Mouse (Mus musculus): ENCODE measurements around the gene Sap18b.
"Not testable (repeated sequence)": the region's sequence is repeated elsewhere in the genome, so short reads cannot be mapped to it uniquely, and the experiment has no call there.

The Sap18b gene

GRCm38 (mm10) chr8:95822096-95822495 lies 3.0 kb upstream of the Sap18b start:
- no peak for DNase-seq (ENCODE audit: low read depth, low spot score)

- DNase-seq (ENCODE audit: low read depth, low spot score) = no peak
Measured at GRCm38 (mm10) chr8:95822699-95823098, 2.4 kb upstream of the Sap18b start.

DNA sequence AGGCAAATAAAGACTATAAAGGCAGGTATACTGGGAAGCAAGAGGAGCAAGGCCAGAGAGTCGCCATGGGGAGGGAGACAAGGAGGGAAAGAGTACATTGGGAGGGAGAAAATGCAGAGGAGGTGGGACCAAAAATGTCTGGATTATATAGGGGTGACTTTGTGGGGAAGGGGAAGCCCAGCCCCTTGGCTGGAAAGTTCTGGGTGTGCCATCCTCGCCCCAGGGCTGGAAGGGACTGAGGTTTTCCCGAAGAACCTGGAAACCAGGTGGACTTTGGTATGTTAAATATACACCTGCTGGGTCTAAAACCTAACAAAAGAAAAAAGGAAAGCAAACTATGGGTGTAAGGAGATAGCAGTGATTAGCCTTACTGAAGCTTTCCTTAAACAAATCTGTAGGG lies 5.0 kb downstream of the Sap18b start:
- DNase-seq (ENCODE audit: low read depth, low spot score) = no peak

GRCm38 (mm10) chr8:95832603-95833434 lies 7.7 kb downstream of the Sap18b start:
- DNase-seq (ENCODE audit: low read depth, low spot score) = peak; percentile 90

- peak; percentile 76 for DNase-seq (ENCODE audit: low read depth, low spot score)
Measured at GRCm38 (mm10) chr8:95833435-95833984, 8.4 kb downstream of the Sap18b start.

- DNase-seq (ENCODE audit: low read depth, low spot score) = no peak
Measured at GRCm38 (mm10) chr8:95835891-95836290, 10.7 kb downstream of the Sap18b start.

DNA sequence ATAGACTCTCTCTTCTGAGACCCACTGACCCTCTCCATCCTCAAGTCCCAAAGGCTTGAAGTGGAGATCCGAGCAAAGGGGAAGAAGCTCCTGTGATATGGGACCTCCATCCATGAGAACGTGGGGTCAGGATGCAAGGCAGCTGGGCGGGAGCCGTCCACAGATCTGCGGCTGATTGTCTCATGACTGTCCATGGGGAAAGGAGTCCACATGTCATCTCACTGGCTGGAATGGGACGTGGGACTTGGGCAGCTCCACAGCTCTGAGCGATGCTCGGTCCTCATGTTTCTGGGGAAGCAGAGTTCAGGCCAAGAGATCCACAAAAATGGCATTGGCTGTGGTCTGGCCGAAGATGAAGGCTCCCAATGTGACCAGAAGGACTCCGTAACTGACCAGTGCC lies 12.1 kb downstream of the Sap18b start:
- no peak for DNase-seq (ENCODE audit: low read depth, low spot score)

DNA sequence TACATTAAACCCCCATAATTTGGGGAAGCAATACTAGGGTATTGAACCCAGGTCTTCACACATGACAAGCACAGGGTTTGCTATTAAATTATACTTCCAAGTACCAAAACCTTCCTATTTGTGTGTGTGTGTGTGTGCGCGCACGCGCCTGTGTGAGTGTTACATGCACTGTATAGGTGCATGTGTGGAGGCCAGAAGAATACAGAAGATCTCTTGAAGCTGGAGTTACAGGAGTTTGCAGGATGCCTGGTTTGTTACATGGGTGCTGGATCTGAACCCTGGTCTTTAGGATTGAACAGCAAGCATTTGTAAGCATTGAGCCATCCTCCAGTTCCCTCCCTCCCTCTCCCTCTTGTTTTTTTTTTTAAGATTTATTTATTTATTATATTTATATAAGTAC lies 14.1 kb downstream of the Sap18b start:
- no peak for DNase-seq (ENCODE audit: low read depth, low spot score)

DNA sequence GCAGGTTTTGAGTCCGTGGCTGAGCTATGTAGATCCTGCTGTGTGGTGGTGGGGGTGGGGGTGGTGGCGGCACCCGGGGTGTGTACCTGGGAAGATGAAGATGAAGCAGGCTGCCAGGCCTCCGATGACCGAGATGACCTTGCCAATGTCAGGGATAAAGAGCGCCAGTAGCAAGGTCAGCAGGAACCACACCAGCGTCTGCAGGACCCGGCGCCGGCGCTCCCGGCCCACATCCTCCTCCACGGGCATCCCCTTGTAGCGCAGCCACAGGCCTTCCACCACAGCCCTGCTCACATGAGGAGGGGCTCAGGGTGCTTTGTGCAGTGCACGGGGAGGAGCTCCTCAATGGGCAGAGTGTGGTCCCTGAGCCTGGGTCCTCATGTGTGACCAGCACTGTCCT lies 16.3 kb downstream of the Sap18b start:
- no peak for DNase-seq (ENCODE audit: low read depth, low spot score)

GRCm38 (mm10) chr8:95843968-95844367 lies 18.8 kb downstream of the Sap18b start:
- DNase-seq (ENCODE audit: low read depth, low spot score) = no peak

DNA sequence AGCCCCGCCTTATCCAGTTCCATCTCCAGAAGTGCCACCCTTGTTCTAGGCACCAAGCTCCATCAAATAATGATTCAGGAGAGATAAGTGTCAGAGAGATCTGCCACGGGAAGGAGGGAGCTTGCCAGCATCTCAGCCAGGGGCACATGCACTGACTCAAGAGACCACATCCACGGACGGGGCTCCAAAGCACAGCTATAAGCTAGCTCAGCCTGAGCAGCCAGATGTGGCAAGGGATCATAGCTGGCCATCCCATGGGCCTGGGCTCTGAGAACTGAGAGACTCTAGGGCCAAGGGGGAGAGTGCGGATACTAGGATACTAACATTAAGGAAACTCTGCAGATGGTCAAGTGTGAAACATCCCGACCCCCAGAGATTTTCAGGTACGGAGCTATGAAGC lies 19.9 kb downstream of the Sap18b start:
- no peak for DNase-seq (ENCODE audit: low read depth, low spot score)

GRCm38 (mm10) chr8:95848061-95848551 lies 23.0 kb downstream of the Sap18b start:
- DNase-seq (ENCODE audit: low read depth, low spot score) = no peak

GRCm38 (mm10) chr8:95848734-95849464 lies 23.8 kb downstream of the Sap18b start:
- DNase-seq (ENCODE audit: low read depth, low spot score) = no peak

GRCm38 (mm10) chr8:95850326-95850725 lies 25.2 kb downstream of the Sap18b start:
- DNase-seq (ENCODE audit: low read depth, low spot score) = no peak

DNA sequence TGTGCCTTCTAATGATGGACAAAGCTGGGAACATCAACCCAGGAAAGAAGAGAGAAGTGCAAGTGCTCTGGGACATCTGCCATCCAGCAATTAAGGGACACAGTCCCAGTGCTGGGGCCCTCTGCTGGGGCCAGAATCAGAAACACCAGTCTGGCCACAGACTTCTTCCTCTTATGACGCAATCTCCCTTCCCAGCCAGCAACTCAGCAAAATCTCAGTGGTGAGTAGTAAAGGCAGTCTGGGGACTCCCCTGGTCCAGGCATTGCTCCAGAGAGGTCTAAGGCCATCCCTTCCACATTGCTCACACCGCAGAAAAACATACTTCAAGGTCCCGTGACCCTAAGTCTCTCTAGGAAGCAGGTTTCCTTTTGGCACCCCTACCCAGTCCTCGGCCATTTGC lies 27.1 kb downstream of the Sap18b start:
- DNase-seq (ENCODE audit: low read depth, low spot score) = no peak

DNA sequence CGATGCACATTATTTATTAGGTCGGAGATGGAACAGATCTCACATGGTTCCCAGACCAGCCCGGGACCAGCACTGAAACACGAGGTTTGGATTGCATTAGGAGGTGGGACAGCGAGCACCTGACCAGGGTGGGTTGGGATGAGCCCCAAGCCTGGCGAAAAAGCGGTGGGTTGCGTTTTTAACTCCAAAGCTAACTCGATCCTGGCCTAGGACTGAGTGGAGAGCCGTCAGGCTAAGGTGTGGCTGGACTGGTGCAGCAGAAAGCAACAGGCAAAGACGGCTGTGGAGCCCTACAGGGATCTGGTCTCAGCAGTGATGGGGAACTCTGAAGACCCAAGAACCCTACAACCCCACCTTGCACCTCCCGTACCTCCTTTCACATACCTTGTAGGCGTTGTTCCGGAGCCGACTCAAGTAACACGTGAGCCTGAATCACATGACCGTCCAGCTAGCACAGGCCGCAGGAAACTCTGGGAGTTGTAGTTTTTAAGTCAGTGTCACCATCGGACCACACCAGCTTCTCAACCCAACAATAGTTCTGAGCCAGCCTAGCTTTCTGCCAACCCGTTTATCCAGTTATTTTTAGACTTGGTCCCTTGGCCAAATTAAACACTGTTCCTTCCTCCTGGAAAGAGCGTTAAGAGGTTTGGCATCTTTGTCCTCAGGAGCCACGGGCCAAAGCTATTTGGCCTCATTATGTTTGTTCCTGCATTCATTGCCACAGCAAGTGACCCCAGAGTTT lies 28.1 kb downstream of the Sap18b start, which contains the start of gene Slc38a7:
Gene Slc38a7 (minus strand): TSS at position 438 of the 742 bp plus-strand sequence.
- peak; percentile 84 for DNase-seq (ENCODE audit: low read depth, low spot score)

GRCm38 (mm10) chr8:95854174-95854573 lies 29.0 kb downstream of the Sap18b start:
- no peak for DNase-seq (ENCODE audit: low read depth, low spot score)

DNA sequence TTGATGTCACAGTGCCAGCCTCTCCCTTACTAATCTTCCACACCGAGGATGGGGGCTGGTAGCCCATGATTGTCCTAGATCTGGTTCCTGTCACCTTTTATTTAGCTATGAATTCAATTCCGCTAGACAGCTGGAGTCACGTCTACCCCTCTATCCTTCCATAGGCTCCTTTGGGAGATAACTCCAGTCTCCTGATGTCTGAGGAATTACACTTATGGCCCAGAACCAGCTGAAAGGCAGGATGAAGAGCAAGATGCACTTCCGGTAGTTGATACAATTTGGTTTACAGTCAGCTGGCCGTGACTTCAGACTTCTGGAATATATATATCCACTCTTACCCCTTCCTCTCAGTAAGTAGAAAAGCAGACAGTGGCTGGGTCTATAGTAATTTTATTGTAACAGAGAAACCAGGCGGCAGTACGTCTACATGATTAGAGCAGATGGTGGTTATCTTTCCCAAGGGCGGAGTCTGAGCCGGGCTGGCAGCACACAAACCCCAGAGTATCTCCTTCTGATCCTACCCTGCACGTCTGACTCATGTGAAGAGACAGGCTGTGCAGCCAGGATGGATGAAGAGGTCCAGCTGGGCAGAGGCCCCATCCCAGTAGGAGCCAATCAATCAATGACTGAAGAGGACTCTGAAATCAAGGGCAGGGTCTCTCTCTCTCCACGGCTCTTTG lies 38.8 kb downstream of the Sap18b start:
- DNase-seq (ENCODE audit: low read depth, low spot score) = not testable (repeated sequence)

DNA sequence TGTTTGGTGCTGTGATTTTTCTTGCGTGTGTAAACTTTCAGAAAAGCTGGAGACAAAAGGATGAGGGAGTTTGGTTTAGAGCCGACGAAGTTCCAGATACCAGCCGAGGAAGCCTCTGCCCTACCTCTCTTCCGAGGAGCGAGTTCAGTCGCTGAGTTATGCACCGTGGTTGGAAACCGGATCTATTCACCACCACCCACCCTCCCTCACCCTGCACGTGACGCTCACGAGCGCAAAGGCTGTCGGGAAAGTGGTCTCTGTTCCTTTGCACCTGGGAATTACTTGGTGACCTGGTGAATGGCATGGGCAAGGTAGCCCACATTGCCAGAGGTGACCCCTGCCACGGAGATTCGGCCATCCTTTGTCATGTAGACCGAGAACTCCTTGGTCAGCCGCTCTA lies 39.7 kb downstream of the Sap18b start:
- not testable (repeated sequence) for DNase-seq (ENCODE audit: low read depth, low spot score)

DNA sequence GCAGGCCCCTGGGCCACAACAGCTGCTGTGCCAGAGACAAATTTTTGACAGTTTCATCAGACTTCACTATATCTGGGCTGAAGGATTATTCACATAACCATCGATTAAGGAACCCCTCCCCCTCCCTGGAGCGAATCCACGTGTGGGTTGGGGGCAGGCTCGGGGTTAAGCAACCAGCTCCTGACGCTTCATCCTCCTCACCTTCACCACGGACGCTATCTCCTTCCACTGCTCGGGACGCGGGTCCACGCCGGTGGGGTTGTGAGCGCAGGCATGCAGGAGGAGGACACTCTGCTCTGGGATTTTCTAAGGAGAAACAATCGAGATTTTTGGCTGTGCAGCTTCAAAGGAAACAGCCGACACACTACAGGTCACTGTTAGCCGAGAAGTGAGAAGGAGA lies 46.5 kb downstream of the Sap18b start:
- no peak for DNase-seq (ENCODE audit: low read depth, low spot score)

- no peak for DNase-seq (ENCODE audit: low read depth, low spot score)
Measured at GRCm38 (mm10) chr8:95875270-95875669, 50.1 kb downstream of the Sap18b start.
